In the genomic region with DNA sequence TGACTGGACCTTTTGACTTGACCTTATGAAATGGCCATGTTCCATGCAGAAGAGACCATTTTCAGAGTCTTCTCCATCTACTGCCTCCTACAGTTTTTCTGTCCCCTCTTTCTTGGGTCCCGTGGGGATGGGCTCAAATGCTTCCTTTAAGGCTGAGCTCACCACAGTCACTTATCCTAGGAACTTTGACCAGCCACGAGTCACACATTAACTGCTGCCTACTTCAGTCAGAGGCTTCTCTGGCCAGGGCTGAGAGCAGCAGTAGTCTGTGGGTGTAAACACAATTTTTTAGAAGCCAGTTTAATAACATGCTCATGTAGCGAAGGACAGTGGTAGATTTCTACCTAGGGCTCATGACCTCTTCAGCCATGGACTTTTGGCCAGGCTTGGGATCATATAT, we compare ENCODE assay signal across 17 mouse cellular contexts.
DNase-seq lines count a peak whose midpoint lies in the region; ATAC-seq and TF ChIP-seq lines count a peak whose summit lies in the region.
"Had no signal": no experiment of that assay in that cellular context is flagged by ENCODE, and none has a peak within 500 bp of the region (broad histone marks: within the 10 kb centered on the region; RNA-seq: fewer than 3 reads in every experiment).

No protein-coding gene starts in this region.

- H3K4me3 ChIP-seq in heart, embryonic 16.5 days (ENCODE audit: low read length): no peak overlapping the region
- no peak overlapping the region for H3K4me3 ChIP-seq in kidney, embryonic 16.5 days (ENCODE audit: low read length)
- no peak overlapping the region for H3K4me3 ChIP-seq in small intestine, adult 2 months (ENCODE audit: low read depth, low read length)
- H3K4me3 ChIP-seq in forebrain, embryonic 10.5 days: no peak overlapping the region
- H3K4me3 ChIP-seq: forebrain, embryonic 13.5 days; limb, embryonic 13.5 days; midbrain, embryonic 13.5 days had no signal

- 75% methylated on average over 3 of the region's 3 CpGs for WGBS in heart, embryonic 16.5 days
- 80% methylated on average over 3 of the region's 3 CpGs for WGBS in kidney, embryonic 16.5 days
- WGBS in small intestine, adult 2 months: 31% methylated on average over 3 of the region's 3 CpGs
- 87% methylated on average over 3 of the region's 3 CpGs for WGBS in forebrain, embryonic 10.5 days

- 0 out of 2 replicates have a peak overlapping the region, but pooled peaks have one; percentile 7 for H3K27ac ChIP-seq in heart, embryonic 16.5 days (ENCODE audit: low read length)
- H3K27ac ChIP-seq in kidney, embryonic 16.5 days (ENCODE audit: low read length): no peak overlapping the region
- peak overlapping the region; percentile 39 for H3K27ac ChIP-seq in small intestine, adult 2 months (ENCODE audit: insufficient read depth, low read depth, low read length)
- no peak overlapping the region for H3K27ac ChIP-seq in forebrain, embryonic 10.5 days
- H3K27ac ChIP-seq: forebrain, embryonic 13.5 days; limb, embryonic 13.5 days; midbrain, embryonic 13.5 days had no signal

- H3K4me1 ChIP-seq in heart, embryonic 16.5 days (ENCODE audit: control insufficient read depth, insufficient read depth, low read length): peaks cover 11% of the 10 kb centered on the region
- no peaks in the 10 kb centered on the region; the same call in 1 of the 2 replicates for H3K4me1 ChIP-seq in kidney, embryonic 16.5 days (ENCODE audit: insufficient read depth, low read length)
- peaks cover 7% of the 10 kb centered on the region; the same call in 1 of the 2 replicates for H3K4me1 ChIP-seq in small intestine, adult 2 months (ENCODE audit: control insufficient read depth, insufficient read depth, insufficient read length, low read length)
- H3K4me1 ChIP-seq in forebrain, embryonic 10.5 days: no peaks in the 10 kb centered on the region
- H3K4me1 ChIP-seq: forebrain, embryonic 13.5 days; limb, embryonic 13.5 days; midbrain, embryonic 13.5 days had no signal

- no peak overlapping the region for H3K4me2 ChIP-seq in heart, embryonic 16.5 days (ENCODE audit: low read depth, low read length)
- H3K4me2 ChIP-seq in kidney, embryonic 16.5 days (replicated peaks; ENCODE audit: low read depth, low read length): no peak overlapping the region
- H3K4me2 ChIP-seq: forebrain, embryonic 13.5 days; limb, embryonic 13.5 days; midbrain, embryonic 13.5 days had no signal

- TF ChIP-seq CTCF in small intestine, adult 2 months (IDR thresholded peaks at IDR 0.05; ENCODE audit: extremely low read depth, insufficient read length, insufficient replicate concordance, low read depth, low read length): no peak

- no peak for TF ChIP-seq POLR2A in small intestine, adult 2 months (IDR thresholded peaks at IDR 0.05; ENCODE audit: low read depth, low read length)

- H3K9me3 ChIP-seq in heart, embryonic 16.5 days (replicated peaks; ENCODE audit: control insufficient read depth, low read length): no peaks in the 10 kb centered on the region
- no peaks in the 10 kb centered on the region for H3K9me3 ChIP-seq in kidney, embryonic 16.5 days (ENCODE audit: low read length)
- H3K9me3 ChIP-seq in forebrain, embryonic 10.5 days: no peaks in the 10 kb centered on the region
- H3K9me3 ChIP-seq: forebrain, embryonic 13.5 days; limb, embryonic 13.5 days; midbrain, embryonic 13.5 days had no signal

- no peak overlapping the region for H3K9ac ChIP-seq in heart, embryonic 16.5 days (ENCODE audit: low read length)
- no peak overlapping the region for H3K9ac ChIP-seq in kidney, embryonic 16.5 days (replicated peaks; ENCODE audit: low read length)
- H3K9ac ChIP-seq: forebrain, embryonic 13.5 days; limb, embryonic 13.5 days; midbrain, embryonic 13.5 days had no signal

- H3K27me3 ChIP-seq in heart, embryonic 16.5 days (ENCODE audit: control insufficient read depth, insufficient read depth, low read length): no peaks in the 10 kb centered on the region
- H3K27me3 ChIP-seq in kidney, embryonic 16.5 days (ENCODE audit: insufficient read depth, low read length): no peaks in the 10 kb centered on the region
- no peaks in the 10 kb centered on the region for H3K27me3 ChIP-seq in small intestine, adult 2 months (ENCODE audit: control insufficient read depth, insufficient read depth, low read length)
- H3K27me3 ChIP-seq in forebrain, embryonic 10.5 days (ENCODE audit: poor library complexity, severe bottlenecking): no peaks in the 10 kb centered on the region
- H3K27me3 ChIP-seq: forebrain, embryonic 13.5 days; limb, embryonic 13.5 days; midbrain, embryonic 13.5 days had no signal

- no peak for ATAC-seq in heart, embryonic 16.5 days (replicated peaks; ENCODE audit: extremely low read depth, insufficient read depth, low FRiP score)
- ATAC-seq in kidney, embryonic 16.5 days (ENCODE audit: low FRiP score, low TSS enrichment): peak; percentile 94
- ATAC-seq: activated CD4-positive, CD25-positive, alpha-beta regulatory T cell, adult 4 months; forebrain, embryonic 13.5 days; midbrain, embryonic 13.5 days; Patski had no signal

- DNase-seq in heart, postnatal 25 days (ENCODE audit: low spot score): no peak
- DNase-seq in kidney, adult 18-20 months: peak; percentile 61
- DNase-seq in gastrocnemius, adult 18-20 months (ENCODE audit: low spot score): no peak
- no peak for DNase-seq in forebrain, embryonic 10.5 days (ENCODE audit: extremely low spot score, low spot score)
- DNase-seq: adrenal gland, postnatal 14 days; cerebellum, adult 11-12 months; cerebellum, postnatal 36 days; gastrocnemius, postnatal 36 days; right cerebral cortex, postnatal 25 days had no signal

- H3K36me3 ChIP-seq in heart, embryonic 16.5 days (ENCODE audit: control insufficient read depth, insufficient read depth): no peaks in the 10 kb centered on the region
- no peaks in the 10 kb centered on the region for H3K36me3 ChIP-seq in kidney, embryonic 16.5 days (ENCODE audit: insufficient read depth, low read length)
- H3K36me3 ChIP-seq in small intestine, adult 2 months (ENCODE audit: control insufficient read depth, insufficient read depth, low read length): no peaks in the 10 kb centered on the region
- no peaks in the 10 kb centered on the region for H3K36me3 ChIP-seq in forebrain, embryonic 10.5 days (replicated peaks)
- H3K36me3 ChIP-seq: limb, embryonic 13.5 days; midbrain, embryonic 13.5 days had no signal

- intact Hi-C loops in heart, postnatal 25 days (cut with DNase I): no loop called here

Comparison
In these comparisons a context has a peak if more than half of its experiments do, and no peak if none do; other contexts are left out.
1. H3K27ac ChIP-seq: peak in heart, embryonic 16.5 days (single experiment) and small intestine, adult 2 months (single experiment); none in kidney, embryonic 16.5 days (single experiment) and forebrain, embryonic 10.5 days (single experiment).